Mouse (Mus musculus): ENCODE measurements around the gene Snd1. TPM values are rescaled to one million over a fixed set of nuclear protein-coding genes. Genes with fewer than 3 reads are reported as not detected.

Gene Snd1
- polyA plus RNA-seq, 1 experiment from 2014 or later = 111 TPM

- ATAC-seq (ENCODE audit: insufficient read depth, low FRiP score, low TSS enrichment) (no peak), DNase-seq (ENCODE audit: low spot score) (no peak)
- H3K9me3 ChIP-seq (ENCODE audit: control insufficient read depth, low read length) = no peaks in the 10 kb centered on the region
- no peaks in the 10 kb centered on the region for H3K27me3 ChIP-seq (ENCODE audit: control insufficient read depth, insufficient read depth, low read length)
- H3K4me2 ChIP-seq (ENCODE audit: low read depth) = no peak overlapping the region
- no peak overlapping the region for H3K27ac ChIP-seq (ENCODE audit: low read depth, low read length)
- no peaks in the 10 kb centered on the region for H3K4me1 ChIP-seq (ENCODE audit: control insufficient read depth, insufficient read depth, low read length)
- H3K9ac ChIP-seq (ENCODE audit: low read length) = no peak overlapping the region
- H3K4me3 ChIP-seq (ENCODE audit: low read depth, low read length) = no peak overlapping the region
- H3K36me3 ChIP-seq (ENCODE audit: control insufficient read depth, insufficient read depth, low read length) = no peaks in the 10 kb centered on the region
- WGBS = 76% methylated on average over 5 of the region's 5 CpGs
Measured at GRCm38 (mm10) chr6:28685745-28686144, 210.8 kb downstream of the Snd1 start.

- Histone ChIP-seq H3K4me2 (ENCODE audit: low read depth) (no peak overlapping the region), H3K4me3 (ENCODE audit: low read depth, low read length) (no peak overlapping the region), H3K36me3 (ENCODE audit: control insufficient read depth, insufficient read depth, low read length) (no peaks in the 10 kb centered on the region), H3K4me1 (ENCODE audit: control insufficient read depth, insufficient read depth, low read length) (no peaks in the 10 kb centered on the region), H3K27me3 (ENCODE audit: control insufficient read depth, insufficient read depth, low read length) (no peaks in the 10 kb centered on the region), H3K9me3 (ENCODE audit: control insufficient read depth, low read length) (no peaks in the 10 kb centered on the region), H3K27ac (ENCODE audit: low read depth, low read length) (no peak overlapping the region), H3K9ac (ENCODE audit: low read length) (no peak overlapping the region)
- ATAC-seq (ENCODE audit: insufficient read depth, low FRiP score, low TSS enrichment) (no peak), DNase-seq (ENCODE audit: low spot score) (no peak)
- WGBS = 96% methylated on average over 5 of the region's 5 CpGs
Measured at GRCm38 (mm10) chr6:28687776-28688175, 212.8 kb downstream of the Snd1 start.

- Histone ChIP-seq H3K36me3 (ENCODE audit: control insufficient read depth, insufficient read depth, low read length) (no peaks in the 10 kb centered on the region), H3K9ac (ENCODE audit: low read length) (no peak overlapping the region), H3K27me3 (ENCODE audit: control insufficient read depth, insufficient read depth, low read length) (no peaks in the 10 kb centered on the region), H3K4me2 (ENCODE audit: low read depth) (no peak overlapping the region), H3K9me3 (ENCODE audit: control insufficient read depth, low read length) (no peaks in the 10 kb centered on the region), H3K4me3 (ENCODE audit: low read depth, low read length) (no peak overlapping the region), H3K27ac (ENCODE audit: low read depth, low read length) (no peak overlapping the region), H3K4me1 (ENCODE audit: control insufficient read depth, insufficient read depth, low read length) (no peaks in the 10 kb centered on the region)
- DNase-seq (ENCODE audit: low spot score) (no peak), ATAC-seq (ENCODE audit: insufficient read depth, low FRiP score, low TSS enrichment) (no peak)
Measured at GRCm38 (mm10) chr6:28692659-28693058, 217.7 kb downstream of the Snd1 start.

GRCm38 (mm10) chr6:28697214-28697613 is 222.3 kb downstream of the Snd1 start:
- WGBS = 86% methylated on average over 3 of the region's 3 CpGs
- no peak overlapping the region for H3K27ac ChIP-seq (ENCODE audit: low read depth, low read length)
- no peaks in the 10 kb centered on the region for H3K9me3 ChIP-seq (ENCODE audit: control insufficient read depth, low read length)
- H3K36me3 ChIP-seq (ENCODE audit: control insufficient read depth, insufficient read depth, low read length) = no peaks in the 10 kb centered on the region
- no peak overlapping the region for H3K4me2 ChIP-seq (ENCODE audit: low read depth)
- H3K4me3 ChIP-seq (ENCODE audit: low read depth, low read length) = no peak overlapping the region
- no peaks in the 10 kb centered on the region for H3K27me3 ChIP-seq (ENCODE audit: control insufficient read depth, insufficient read depth, low read length)
- H3K9ac ChIP-seq (ENCODE audit: low read length) = no peak overlapping the region
- DNase-seq (ENCODE audit: low spot score) (no peak), ATAC-seq (ENCODE audit: insufficient read depth, low FRiP score, low TSS enrichment) (no peak)
- H3K4me1 ChIP-seq (ENCODE audit: control insufficient read depth, insufficient read depth, low read length) = no peaks in the 10 kb centered on the region

GRCm38 (mm10) chr6:28704612-28705011 is 229.7 kb downstream of the Snd1 start:
- no peak overlapping the region for H3K27ac ChIP-seq (ENCODE audit: low read depth, low read length)
- H3K27me3 ChIP-seq (ENCODE audit: control insufficient read depth, insufficient read depth, low read length) = no peaks in the 10 kb centered on the region
- H3K36me3 ChIP-seq (ENCODE audit: control insufficient read depth, insufficient read depth, low read length) = no peaks in the 10 kb centered on the region; the same call in 1 of the 2 replicates
- no peaks in the 10 kb centered on the region for H3K9me3 ChIP-seq (ENCODE audit: control insufficient read depth, low read length)
- H3K4me1 ChIP-seq (ENCODE audit: control insufficient read depth, insufficient read depth, low read length) = no peaks in the 10 kb centered on the region
- DNase-seq (ENCODE audit: low spot score) (no peak), ATAC-seq (ENCODE audit: insufficient read depth, low FRiP score, low TSS enrichment) (no peak)
- WGBS = 65% methylated on average over 6 of the region's 6 CpGs
- H3K4me3 ChIP-seq (ENCODE audit: low read depth, low read length) = no peak overlapping the region
- H3K4me2 ChIP-seq (ENCODE audit: low read depth) = no peak overlapping the region
- H3K9ac ChIP-seq (ENCODE audit: low read length) = no peak overlapping the region

GRCm38 (mm10) chr6:28705384-28706107 is 230.6 kb downstream of the Snd1 start:
- no peak overlapping the region for H3K4me3 ChIP-seq (ENCODE audit: low read depth, low read length)
- H3K9ac ChIP-seq (ENCODE audit: low read length) = no peak overlapping the region
- no peak for ATAC-seq (ENCODE audit: insufficient read depth, low FRiP score, low TSS enrichment)
- no peaks in the 10 kb centered on the region for H3K9me3 ChIP-seq (ENCODE audit: control insufficient read depth, low read length)
- H3K36me3 ChIP-seq (ENCODE audit: control insufficient read depth, insufficient read depth, low read length) = no peaks in the 10 kb centered on the region; the same call in 1 of the 2 replicates
- H3K27ac ChIP-seq (ENCODE audit: low read depth, low read length) = no peak overlapping the region
- H3K4me2 ChIP-seq (ENCODE audit: low read depth) = no peak overlapping the region
- no peaks in the 10 kb centered on the region for H3K4me1 ChIP-seq (ENCODE audit: control insufficient read depth, insufficient read depth, low read length)
- DNase-seq (ENCODE audit: low spot score) = no peak
- WGBS = 93% methylated on average over 6 of the region's 6 CpGs
- H3K27me3 ChIP-seq (ENCODE audit: control insufficient read depth, insufficient read depth, low read length) = no peaks in the 10 kb centered on the region

- H3K9ac ChIP-seq (ENCODE audit: low read length) = no peak overlapping the region
- H3K27me3 ChIP-seq (ENCODE audit: control insufficient read depth, insufficient read depth, low read length) = no peaks in the 10 kb centered on the region
- no peak overlapping the region for H3K27ac ChIP-seq (ENCODE audit: low read depth, low read length)
- H3K36me3 ChIP-seq (ENCODE audit: control insufficient read depth, insufficient read depth, low read length) = no peaks in the 10 kb centered on the region; the same call in 1 of the 2 replicates
- H3K9me3 ChIP-seq (ENCODE audit: control insufficient read depth, low read length) = no peaks in the 10 kb centered on the region
- 90% methylated on average over 8 of the region's 8 CpGs for WGBS
- no peak overlapping the region for H3K4me2 ChIP-seq (ENCODE audit: low read depth)
- no peak overlapping the region for H3K4me3 ChIP-seq (ENCODE audit: low read depth, low read length)
- DNase-seq (ENCODE audit: low spot score) = no peak
- ATAC-seq (ENCODE audit: insufficient read depth, low FRiP score, low TSS enrichment) = no peak
- H3K4me1 ChIP-seq (ENCODE audit: control insufficient read depth, insufficient read depth, low read length) = no peaks in the 10 kb centered on the region
Measured at GRCm38 (mm10) chr6:28706108-28706975, 231.4 kb downstream of the Snd1 start.

GRCm38 (mm10) chr6:28706976-28707592 is 232.1 kb downstream of the Snd1 start:
- ATAC-seq (ENCODE audit: insufficient read depth, low FRiP score, low TSS enrichment) = no peak
- Histone ChIP-seq H3K9ac (ENCODE audit: low read length) (no peak overlapping the region), H3K4me3 (ENCODE audit: low read depth, low read length) (no peak overlapping the region), H3K4me2 (ENCODE audit: low read depth) (no peak overlapping the region), H3K27me3 (ENCODE audit: control insufficient read depth, insufficient read depth, low read length) (no peaks in the 10 kb centered on the region), H3K27ac (ENCODE audit: low read depth, low read length) (no peak overlapping the region), H3K9me3 (ENCODE audit: control insufficient read depth, low read length) (no peaks in the 10 kb centered on the region), H3K4me1 (ENCODE audit: control insufficient read depth, insufficient read depth, low read length) (no peaks in the 10 kb centered on the region), H3K36me3 (ENCODE audit: control insufficient read depth, insufficient read depth, low read length) (no peaks in the 10 kb centered on the region; the same call in 1 of the 2 replicates)
- WGBS = 89% methylated on average over 12 of the region's 12 CpGs
- no peak for DNase-seq (ENCODE audit: low spot score)

Measured in neural tube, embryonic 11.5 days (tissue).